Mouse (Mus musculus) testis, postnatal 14 days (tissue): Measurements from ENCODE around the gene Gm8334.
"Not testable (repeated sequence)": the region's sequence is repeated elsewhere in the genome, so short reads cannot be mapped to it uniquely, and the experiment has no call there.

ENCODE experiments used
- DNase-seq: peaks from one replicate; pipeline ENCODE4 v3.0.0; 2021; ENCODE audit warnings: low spot score

Gm8334 gene

DNA sequence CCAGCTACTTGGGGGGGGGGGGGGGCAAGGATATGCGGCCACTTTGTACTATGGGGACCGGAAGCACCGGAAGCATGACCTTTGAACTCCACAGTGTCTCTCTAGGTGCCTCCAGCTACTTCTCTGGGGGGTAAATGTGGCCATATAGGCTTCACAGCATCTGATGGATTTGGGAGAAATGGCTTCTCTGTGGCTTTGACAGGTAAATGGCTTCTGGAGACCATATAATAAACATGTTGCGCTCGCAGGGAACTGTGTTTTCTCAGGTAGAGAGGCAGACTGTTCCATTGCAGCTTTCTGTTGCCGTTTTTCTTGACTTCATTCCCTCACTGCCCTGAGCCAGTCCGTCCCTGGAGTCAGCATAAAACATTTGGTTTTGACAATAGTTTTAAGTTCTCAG, at the start of gene Gm8334:
Gm8334 (minus strand) TSS at position 101 of the 400 bp plus-strand sequence.
- DNase-seq: not testable (repeated sequence)

DNA sequence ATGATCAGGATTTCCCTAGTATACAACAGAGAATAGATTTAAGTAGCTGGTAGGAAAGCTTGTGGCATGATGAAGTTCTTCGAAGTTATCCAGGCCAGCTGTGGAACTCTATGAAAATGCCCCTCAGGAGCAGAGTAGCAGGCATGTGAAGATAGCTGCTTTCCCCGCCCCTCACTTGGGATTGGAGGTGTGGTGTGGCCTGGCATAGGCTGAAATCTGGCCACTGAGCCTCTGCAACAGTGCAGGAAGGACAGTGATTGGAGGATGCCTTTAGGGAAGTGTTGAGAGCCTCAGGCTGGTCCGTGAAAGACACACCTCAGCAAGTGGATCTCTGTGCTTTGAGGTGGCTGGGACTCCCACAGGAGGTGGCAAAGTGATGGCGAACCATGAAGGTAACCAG, 48.3 kb upstream of the Gm8334 start, which contains the start of gene Gm15127:
Gm15127 (plus strand) TSS at position 301 of the 400 bp plus-strand sequence.
- DNase-seq: not testable (repeated sequence)
